Mouse (Mus musculus) embryo, embryonic 11.5 days (tissue): ENCODE results near the gene Yy1.

Source experiments
- DNase-seq: peaks from one replicate; pipeline ENCODE4 v3.0.0-alpha.2; 2012; ENCODE audit warnings: low read depth, low spot score

Gene Yy1

DNA sequence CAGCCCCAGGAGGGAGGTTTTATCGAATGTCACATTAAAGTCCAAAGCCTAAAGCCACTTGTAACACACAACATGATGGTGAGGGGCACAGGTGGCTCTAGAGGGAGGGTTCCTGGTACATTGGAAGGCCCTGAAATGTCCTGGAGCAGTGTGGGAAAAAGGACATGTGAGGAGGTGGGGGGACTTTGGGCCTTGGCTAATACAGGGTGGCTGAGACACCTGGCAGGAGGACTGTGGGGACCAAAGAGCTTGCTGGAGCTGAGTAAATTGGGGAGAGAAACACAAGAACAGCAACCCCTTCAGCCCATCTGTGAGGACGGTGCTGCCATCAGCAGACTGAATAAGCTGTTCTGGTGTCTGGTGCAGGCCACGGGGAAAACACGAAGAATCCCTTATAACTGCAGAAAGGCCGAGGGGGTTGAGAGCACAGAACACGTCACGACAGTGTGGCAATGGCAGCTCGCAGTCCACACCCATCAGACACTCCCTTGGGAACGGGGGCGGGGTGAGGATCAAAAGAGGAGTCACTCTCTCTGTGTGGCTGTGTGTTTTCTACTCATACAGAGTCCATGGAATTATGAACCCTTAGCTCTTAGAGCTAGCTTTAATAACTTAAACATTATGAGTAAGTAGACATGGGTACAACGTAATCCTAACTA, 24.4 kb upstream of the Yy1 start:
- DNase-seq, result no peak

DNA sequence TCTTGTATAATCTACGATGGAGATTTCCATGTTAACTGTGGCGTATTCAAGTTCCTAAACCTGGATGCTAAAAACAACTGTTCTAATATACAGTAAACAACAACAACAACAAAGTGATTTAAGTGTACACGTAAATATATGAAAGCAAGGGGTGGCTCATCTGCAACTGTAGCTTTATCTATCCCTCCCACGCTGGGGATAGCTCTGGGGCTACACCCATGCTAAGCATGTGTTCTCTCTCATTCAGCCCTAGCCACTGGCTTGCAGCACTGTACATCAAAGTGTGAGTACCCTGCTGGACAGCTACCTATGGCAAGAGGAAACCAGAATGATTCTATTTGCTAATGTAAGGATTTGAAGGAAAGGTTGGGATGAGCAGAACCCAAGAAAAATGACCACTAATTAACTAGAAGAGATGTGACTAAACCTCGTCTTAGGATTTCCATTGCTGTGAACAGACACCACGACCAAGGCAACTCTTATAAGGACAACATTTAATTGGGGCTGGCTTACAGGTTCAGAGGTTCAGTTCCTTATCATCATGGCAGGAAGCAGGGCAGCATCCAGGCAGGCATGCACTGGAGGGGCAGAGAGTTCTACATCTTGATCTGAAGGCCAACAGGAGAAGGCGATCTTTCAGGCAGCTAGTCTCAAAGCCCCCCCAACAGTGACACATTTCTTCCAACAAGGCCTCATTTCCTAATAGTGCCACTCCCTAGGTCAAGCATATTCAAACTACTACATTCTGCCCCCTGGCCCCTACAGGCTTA, 12.5 kb upstream of the Yy1 start:
- DNase-seq, result no peak

DNA sequence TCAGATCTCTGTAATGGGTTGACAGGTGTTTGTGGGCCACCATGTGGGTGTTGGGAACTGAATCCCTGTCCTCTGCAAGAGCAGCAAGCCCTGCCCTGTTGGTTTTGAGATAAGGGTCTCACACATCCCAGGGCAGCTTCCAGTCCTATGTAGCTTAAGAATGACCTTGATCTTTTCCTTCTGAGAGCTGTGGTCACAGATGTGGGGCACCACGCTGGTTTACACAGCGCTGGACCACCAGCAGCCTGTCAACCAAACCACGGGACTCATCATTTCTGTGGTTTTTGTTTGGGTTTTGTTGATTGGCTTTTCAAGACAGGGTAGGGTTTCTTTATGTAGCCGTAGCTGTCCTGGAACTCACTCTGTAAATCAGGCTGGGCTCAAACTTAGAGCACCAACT, 7.6 kb upstream of the Yy1 start:
- DNase-seq, result no peak

DNA sequence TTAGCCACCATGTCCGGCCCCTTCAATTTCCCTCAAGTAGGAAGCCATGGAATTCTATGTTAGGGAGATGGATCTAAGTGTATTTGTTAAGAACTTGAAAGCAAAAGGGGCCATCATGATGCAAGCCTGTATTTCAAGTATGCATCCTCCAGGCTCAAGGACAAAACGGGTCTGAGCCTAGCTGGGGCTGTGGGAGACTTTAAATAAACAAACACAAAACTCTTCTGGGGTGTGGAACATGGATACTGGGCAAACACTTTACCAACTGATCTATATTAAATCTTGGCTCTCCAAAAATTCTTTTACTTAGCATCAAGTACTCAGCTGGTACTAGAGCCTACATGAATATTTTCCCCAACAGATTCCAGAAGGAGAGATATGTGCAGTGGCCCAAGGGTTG, 5.4 kb upstream of the Yy1 start:
- no peak for DNase-seq

GRCm38 (mm10) chr12:108792152-108792545, 624 bp upstream of the Yy1 start:
- peak; percentile 63 for DNase-seq

DNA sequence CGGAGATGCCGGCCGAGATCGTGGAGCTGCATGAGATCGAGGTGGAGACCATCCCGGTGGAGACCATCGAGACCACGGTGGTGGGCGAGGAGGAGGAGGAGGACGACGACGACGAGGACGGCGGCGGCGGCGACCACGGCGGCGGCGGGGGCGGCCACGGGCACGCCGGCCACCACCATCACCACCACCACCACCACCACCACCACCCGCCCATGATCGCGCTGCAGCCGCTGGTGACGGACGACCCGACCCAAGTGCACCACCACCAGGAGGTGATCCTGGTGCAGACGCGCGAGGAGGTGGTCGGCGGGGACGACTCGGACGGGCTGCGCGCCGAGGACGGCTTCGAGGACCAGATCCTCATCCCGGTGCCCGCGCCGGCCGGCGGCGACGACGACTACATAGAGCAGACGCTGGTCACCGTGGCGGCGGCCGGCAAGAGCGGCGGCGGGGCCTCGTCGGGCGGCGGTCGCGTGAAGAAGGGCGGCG, 724 bp downstream of the Yy1 start:
- DNase-seq, result no peak

DNA sequence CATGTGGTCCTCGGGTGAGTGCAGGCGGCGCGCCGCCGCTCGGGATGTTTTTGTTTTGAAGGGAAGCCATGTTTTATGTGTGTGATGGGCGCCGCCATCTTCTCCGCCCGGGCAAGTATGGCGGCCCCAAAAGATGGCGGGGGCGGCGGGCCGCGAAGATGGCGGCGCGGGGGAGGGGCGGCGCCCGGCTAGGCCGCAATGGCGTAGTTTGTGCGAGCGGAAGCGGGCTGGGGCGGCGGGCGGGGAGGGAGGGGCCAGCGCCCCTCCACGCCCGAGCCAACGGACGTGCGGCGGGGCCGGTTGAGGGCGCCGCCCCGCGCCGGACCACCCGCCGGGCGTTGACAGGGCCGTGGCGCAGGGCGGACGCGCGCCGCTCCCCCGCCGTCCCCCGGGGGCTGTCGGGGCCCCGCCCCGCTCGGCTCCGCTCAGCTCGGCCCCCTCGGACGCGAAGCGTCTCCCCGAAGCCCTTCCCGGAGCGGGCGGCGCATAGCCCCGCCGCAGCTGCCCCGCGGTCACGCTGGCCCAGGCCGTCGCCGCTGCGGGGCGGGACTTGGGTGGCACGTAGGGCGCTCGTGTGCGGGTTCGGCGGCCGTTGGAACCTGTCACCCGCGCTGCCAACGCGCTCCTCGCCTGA, 1.4 kb downstream of the Yy1 start:
- peak; percentile 67 for DNase-seq

- DNase-seq, result no peak
These were observed 2.3 kb downstream of the Yy1 start for GRCm38 (mm10) chr12:108794979-108795537.

DNA sequence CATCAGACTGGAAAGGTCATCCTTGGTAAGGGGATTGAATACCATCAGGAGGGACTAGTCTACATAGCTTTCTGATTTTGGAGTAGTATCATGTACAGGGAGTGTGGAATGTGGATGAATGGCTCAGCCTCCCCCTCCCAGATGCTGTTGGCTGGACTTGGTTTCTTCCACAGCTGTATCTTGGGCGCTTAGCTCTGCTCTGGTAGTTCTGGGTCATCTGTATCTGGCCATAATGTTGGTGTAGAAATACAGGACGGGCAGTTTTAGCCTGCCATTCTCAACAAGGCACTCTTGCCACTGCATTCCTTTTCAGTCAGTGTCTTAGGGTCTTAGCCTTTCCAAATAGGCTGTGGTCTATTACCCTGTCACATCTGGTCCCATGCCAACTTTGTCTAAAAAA, 8.8 kb downstream of the Yy1 start:
- no peak for DNase-seq

DNA sequence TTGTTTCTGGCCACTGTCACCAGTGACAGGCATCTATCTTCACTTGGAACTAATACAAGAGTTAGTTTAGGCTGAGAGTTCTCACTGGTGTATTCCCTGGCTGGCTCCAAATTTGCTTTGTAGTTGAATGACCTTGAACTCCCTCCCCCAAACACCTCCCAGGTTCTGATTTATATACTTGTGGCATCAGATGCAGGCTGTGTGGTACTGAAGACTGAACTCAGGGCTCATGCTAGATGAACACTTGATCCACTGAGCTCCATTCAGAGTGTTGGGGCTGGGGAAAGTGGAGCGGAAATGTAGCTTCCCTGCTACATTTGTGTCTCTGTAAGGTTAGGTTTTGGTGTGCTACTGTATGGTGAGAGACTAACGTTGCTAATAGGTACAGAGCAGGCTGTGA, 11.6 kb downstream of the Yy1 start:
- DNase-seq, result no peak

DNA sequence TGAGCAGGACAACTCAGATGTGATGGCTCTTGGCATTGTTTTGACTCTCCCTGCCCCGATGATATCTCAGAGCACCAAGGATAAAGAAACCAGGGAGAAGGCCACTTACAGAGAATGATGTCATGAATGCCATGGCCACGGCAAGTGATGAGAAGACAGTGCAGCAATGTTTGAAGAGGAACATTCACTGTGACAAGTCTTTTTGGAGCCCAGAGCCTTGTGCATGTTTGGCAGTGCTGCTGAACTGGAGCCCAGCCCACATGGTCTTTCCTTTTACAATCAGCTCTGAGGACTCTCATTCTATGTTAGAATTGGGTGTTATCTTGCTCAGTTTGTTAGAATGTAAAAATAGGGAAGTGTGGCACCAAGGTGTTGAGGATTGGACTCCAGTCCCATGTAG, 15.7 kb downstream of the Yy1 start:
- DNase-seq, result no peak

DNA sequence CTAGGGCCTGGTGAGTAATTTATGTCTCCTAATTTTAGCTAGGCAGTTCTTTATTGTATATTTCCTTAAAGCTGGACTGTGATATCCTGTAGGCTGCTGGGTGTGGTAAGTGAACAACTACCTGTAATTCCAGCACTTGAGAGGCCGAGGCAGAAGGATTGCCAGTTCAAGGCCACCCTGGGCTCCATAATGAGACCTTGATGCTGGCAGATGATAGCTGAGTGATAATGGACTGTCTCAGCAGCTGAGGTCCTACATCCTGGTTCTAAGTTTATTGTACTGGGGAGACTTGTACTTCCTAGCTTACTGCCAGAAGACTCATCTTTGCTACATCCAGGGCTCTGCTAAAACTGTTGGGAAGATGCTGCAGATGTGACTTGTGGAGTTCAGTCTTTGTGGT, 17.0 kb downstream of the Yy1 start:
- DNase-seq, result no peak

GRCm38 (mm10) chr12:108810309-108810708, 17.5 kb downstream of the Yy1 start:
- DNase-seq, result no peak

GRCm38 (mm10) chr12:108811133-108811532, 18.4 kb downstream of the Yy1 start:
- no peak for DNase-seq

- no peak for DNase-seq
These were observed 19.7 kb downstream of the Yy1 start for GRCm38 (mm10) chr12:108812463-108812862.

- no peak for DNase-seq
These were observed 21.7 kb downstream of the Yy1 start for GRCm38 (mm10) chr12:108814470-108814869.

- no peak for DNase-seq
These were observed 23.8 kb downstream of the Yy1 start for GRCm38 (mm10) chr12:108816569-108816968.

GRCm38 (mm10) chr12:108820461-108820860, 27.7 kb downstream of the Yy1 start:
- no peak for DNase-seq

- no peak for DNase-seq
These were observed 30.3 kb downstream of the Yy1 start for GRCm38 (mm10) chr12:108823036-108823435.

DNA sequence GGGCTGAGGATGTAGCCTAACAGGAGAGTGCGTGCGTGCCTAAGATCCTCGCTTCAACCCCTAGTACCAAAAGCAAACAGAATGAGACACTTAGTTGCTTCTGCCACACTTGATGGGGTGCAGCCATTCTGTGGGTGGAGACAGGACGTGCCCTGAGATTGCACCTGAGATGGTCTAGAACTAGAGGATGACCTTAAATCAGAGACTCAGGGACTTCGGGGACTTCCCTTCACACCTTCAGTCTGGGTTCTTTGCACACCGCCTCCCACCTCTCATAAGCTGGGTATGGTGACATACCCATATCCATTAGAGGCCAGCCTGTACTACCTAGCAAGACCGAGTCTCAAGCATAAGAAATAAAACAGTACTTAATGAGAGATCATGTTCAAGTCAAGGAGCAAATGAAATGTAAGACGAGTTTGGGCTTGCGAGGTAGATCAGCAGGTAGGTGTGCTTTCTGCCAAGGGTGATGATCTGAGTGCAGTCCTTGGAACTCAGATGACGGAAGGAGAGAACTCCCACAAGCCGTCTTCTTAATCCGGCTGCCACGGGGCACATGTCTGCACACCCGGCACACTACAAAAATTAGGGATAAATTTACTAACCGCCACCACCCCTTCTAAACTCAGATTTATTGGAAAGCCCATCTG, 31.6 kb downstream of the Yy1 start:
- DNase-seq, result no peak

GRCm38 (mm10) chr12:108825561-108826224, 32.9 kb downstream of the Yy1 start:
- DNase-seq, result no peak
